Mouse (Mus musculus): ENCODE data around the gene Igsf9. TPM values are rescaled to one million over a fixed set of nuclear protein-coding genes. Genes with fewer than 3 reads are reported as not detected.
A peak's percentile ranks its signal among the peaks of the same experiment; 100 is the strongest.

Igsf9 gene
- total and polyA plus RNA-seq, 3 experiments, result 2.7 to 6.5 (median 6.0) TPM

- peak; percentile 81 for DNase-seq (ENCODE audit: extremely low read depth)
- Histone ChIP-seq H3K4me1 (ENCODE audit: control insufficient read depth in 1 of 2, insufficient read depth in 2 of 2) (peaks cover 15 to 39% of the 10 kb centered on the region in 2 experiments), H3K36me3 (replicated peaks in 1 of 2; ENCODE audit: control insufficient read depth in 1 of 2, insufficient read depth in 1 of 2, low read length in 1 of 2) (no peaks in the 10 kb centered on the region)
Observed at GRCm38 (mm10) chr1:172522524-172522923, 40.9 kb downstream of the Igsf9 start.

GRCm38 (mm10) chr1:172523699-172524101 lies 42.1 kb downstream of the Igsf9 start:
- TF ChIP-seq CTCF (conservative IDR thresholded peaks at IDR 0.05 in 1 of 2, IDR thresholded peaks at IDR 0.05 in 1 of 2; ENCODE audit: low read depth in 2 of 2, low read length in 2 of 2) (no peak), SMC3 (IDR thresholded peaks at IDR 0.05; ENCODE audit: low read depth, low read length) (no peak), POLR2AphosphoS2 (IDR thresholded peaks at IDR 0.05; ENCODE audit: low read depth, low read length) (no peak), TCF12 (IDR thresholded peaks at IDR 0.05; ENCODE audit: low read depth, low read length) (no peak), POLR2A (IDR thresholded peaks at IDR 0.05; ENCODE audit: low read depth, low read length) (no peak), MAX (IDR thresholded peaks at IDR 0.05; ENCODE audit: low read length) (peak; percentile 91), NRF1 (IDR thresholded peaks at IDR 0.05; ENCODE audit: low read depth, low read length) (no peak), MYC (IDR thresholded peaks at IDR 0.05; ENCODE audit: low read depth, low read length) (peak; percentile 73; the same call in 1 of the 2 replicates), RCOR1 (conservative IDR thresholded peaks at IDR 0.05; ENCODE audit: low read depth, low read length) (no peak), SIN3A (IDR thresholded peaks at IDR 0.05; ENCODE audit: low read length) (no peak), BHLHE40 (IDR thresholded peaks at IDR 0.05; ENCODE audit: low read depth, low read length) (peak; percentile 78), MAFK (IDR thresholded peaks at IDR 0.05; ENCODE audit: insufficient replicate concordance, low read length) (no peak), GABPA (IDR thresholded peaks at IDR 0.05; ENCODE audit: insufficient replicate concordance, low read depth, low read length) (no peak), ZC3H11A (IDR thresholded peaks at IDR 0.05; ENCODE audit: low read depth, low read length) (no peak), CHD2 (IDR thresholded peaks at IDR 0.05; ENCODE audit: low read length) (no peak)
- Histone ChIP-seq H3K36me3 (replicated peaks in 1 of 2; ENCODE audit: control insufficient read depth in 1 of 2, insufficient read depth in 1 of 2, low read length in 1 of 2) (no peaks in the 10 kb centered on the region), H3K4me2 (ENCODE audit: insufficient read depth, low read depth, poor library complexity, severe bottlenecking) (no peak overlapping the region), H3K27ac (ENCODE audit: insufficient read depth, low read depth) (no peak overlapping the region), H3K4me1 (ENCODE audit: control insufficient read depth in 1 of 2, insufficient read depth in 2 of 2) (peaks cover 15 to 42% of the 10 kb centered on the region in 2 experiments), H3K9ac (ENCODE audit: insufficient read depth, low read depth) (no peak overlapping the region), H3K27me3 (replicated peaks) (peaks cover 12% of the 10 kb centered on the region), H3K9me3 (replicated peaks; ENCODE audit: low read length) (no peaks in the 10 kb centered on the region), H3K4me3 (replicated peaks in 1 of 3; ENCODE audit: low read depth in 2 of 3, low read length in 2 of 3, poor library complexity in 1 of 3) (no peak overlapping the region), H3K79me2 (replicated peaks; ENCODE audit: control insufficient read depth, extremely low read depth, insufficient read depth, poor library complexity, severe bottlenecking) (no peaks in the 10 kb centered on the region)
- no peak for DNase-seq (ENCODE audit: extremely low read depth)
- in situ Hi-C loops (cut with MboI; ENCODE audit: low pct_ligation_motif_present, low pct_unique_long_range_greater_than_20kb, low sequenced_read_pairs), result no loop called here
- dilution Hi-C loops (cut with MboI; ENCODE audit: extremely low pct_ligation_motif_present, extremely low pct_unique_long_range_greater_than_20kb, low sequenced_read_pairs), result no loop called here

More at GRCm38 (mm10) chr1:172522524-172522923, 40.9 kb downstream of the Igsf9 start:
- Histone ChIP-seq H3K27ac (ENCODE audit: insufficient read depth, low read depth) (no peak overlapping the region; the same call in 1 of the 2 replicates), H3K4me3 (replicated peaks in 1 of 3; ENCODE audit: low read depth in 2 of 3, low read length in 2 of 3, poor library complexity in 1 of 3) (no peak overlapping the region), H3K9me3 (replicated peaks; ENCODE audit: low read length) (peaks cover 3% of the 10 kb centered on the region), H3K9ac (ENCODE audit: insufficient read depth, low read depth) (no peak overlapping the region), H3K79me2 (replicated peaks; ENCODE audit: control insufficient read depth, extremely low read depth, insufficient read depth, poor library complexity, severe bottlenecking) (no peaks in the 10 kb centered on the region), H3K4me2 (ENCODE audit: insufficient read depth, low read depth, poor library complexity, severe bottlenecking) (peak overlapping the region; percentile 21; the same call in 1 of the 2 replicates), H3K27me3 (replicated peaks) (peaks cover 11% of the 10 kb centered on the region)
- TF ChIP-seq RCOR1 (conservative IDR thresholded peaks at IDR 0.05; ENCODE audit: low read depth, low read length) (peak; percentile 80), MEF2A (IDR thresholded peaks at IDR 0.05; ENCODE audit: borderline replicate concordance, low read depth, low read length) (peak; percentile 90), IRF4 (IDR thresholded peaks at IDR 0.05; ENCODE audit: low read depth, low read length) (peak; percentile 90), POLR2AphosphoS2 (IDR thresholded peaks at IDR 0.05; ENCODE audit: low read depth, low read length) (no peak), MYC (IDR thresholded peaks at IDR 0.05; ENCODE audit: low read depth, low read length) (peak; percentile 75; the same call in 1 of the 2 replicates), E2F4 (IDR thresholded peaks at IDR 0.05; ENCODE audit: insufficient replicate concordance, low read depth, low read length) (no peak), GABPA (IDR thresholded peaks at IDR 0.05; ENCODE audit: insufficient replicate concordance, low read depth, low read length) (no peak), JUN (IDR thresholded peaks at IDR 0.05; ENCODE audit: insufficient read depth, low read depth, low read length) (peak; percentile 70; the same call in 1 of the 2 replicates), TBP (conservative IDR thresholded peaks at IDR 0.05; ENCODE audit: low read depth, low read length) (0 out of 2 replicates have a peak, but pooled peaks have one; percentile 46), MAZ (IDR thresholded peaks at IDR 0.05; ENCODE audit: low read depth, low read length) (0 out of 2 replicates have a peak, but pooled peaks have one; percentile 49), UBTF (IDR thresholded peaks at IDR 0.05; ENCODE audit: low read depth, low read length) (no peak), ETS1 (conservative IDR thresholded peaks at IDR 0.05; ENCODE audit: low read depth, low read length) (peak; percentile 83), USF2 (conservative IDR thresholded peaks at IDR 0.05; ENCODE audit: low read depth, low read length) (no peak), CHD1 (IDR thresholded peaks at IDR 0.05; ENCODE audit: low read depth, low read length) (peak; percentile 98), SMC3 (IDR thresholded peaks at IDR 0.05; ENCODE audit: low read depth, low read length) (no peak), ZC3H11A (IDR thresholded peaks at IDR 0.05; ENCODE audit: low read depth, low read length) (no peak), JUND (conservative IDR thresholded peaks at IDR 0.05; ENCODE audit: low read depth, low read length) (peak; percentile 64), PAX5 (IDR thresholded peaks at IDR 0.05; ENCODE audit: low read length) (no peak), ZKSCAN1 (IDR thresholded peaks at IDR 0.05; ENCODE audit: borderline replicate concordance, low read depth, low read length) (no peak), ZMIZ1 (IDR thresholded peaks at IDR 0.05; ENCODE audit: low read depth, low read length) (no peak), CHD2 (IDR thresholded peaks at IDR 0.05; ENCODE audit: low read length) (peak; percentile 61), MXI1 (IDR thresholded peaks at IDR 0.05; ENCODE audit: low read depth, low read length) (peak; percentile 65; the same call in 1 of the 2 replicates), MAFK (IDR thresholded peaks at IDR 0.05; ENCODE audit: insufficient replicate concordance, low read length) (no peak), BHLHE40 (IDR thresholded peaks at IDR 0.05; ENCODE audit: low read depth, low read length) (peak; percentile 61), TCF12 (IDR thresholded peaks at IDR 0.05; ENCODE audit: low read depth, low read length) (peak; percentile 95), NELFE (IDR thresholded peaks at IDR 0.05; ENCODE audit: low read depth, low read length) (no peak), MAX (IDR thresholded peaks at IDR 0.05; ENCODE audit: low read length) (peak; percentile 79; the same call in 1 of the 2 replicates), CTCF (conservative IDR thresholded peaks at IDR 0.05 in 1 of 2, IDR thresholded peaks at IDR 0.05 in 1 of 2; ENCODE audit: low read depth in 2 of 2, low read length in 2 of 2) (no peak), EP300 (IDR thresholded peaks at IDR 0.05; ENCODE audit: low read length) (peak; percentile 97), KAT2A (IDR thresholded peaks at IDR 0.05; ENCODE audit: insufficient replicate concordance, low read length) (no peak), SIN3A (IDR thresholded peaks at IDR 0.05; ENCODE audit: low read length) (peak; percentile 69), USF1 (IDR thresholded peaks at IDR 0.05; ENCODE audit: low read depth, low read length) (no peak), HCFC1 (IDR thresholded peaks at IDR 0.05; ENCODE audit: low read depth, low read length) (no peak), NRF1 (IDR thresholded peaks at IDR 0.05; ENCODE audit: low read depth, low read length) (no peak), POLR2A (IDR thresholded peaks at IDR 0.05; ENCODE audit: low read depth, low read length) (no peak), RAD21 (IDR thresholded peaks at IDR 0.05; ENCODE audit: low read depth, low read length) (no peak; the same call in none of the 2 replicates), ZNF384 (IDR thresholded peaks at IDR 0.05; ENCODE audit: low read depth, low read length) (no peak), ELF1 (IDR thresholded peaks at IDR 0.05; ENCODE audit: low read depth, low read length) (peak; percentile 48; the same call in 1 of the 2 replicates)
- in situ Hi-C loops (cut with MboI; ENCODE audit: low pct_ligation_motif_present, low pct_unique_long_range_greater_than_20kb, low sequenced_read_pairs) (no loop called here), dilution Hi-C loops (cut with MboI; ENCODE audit: extremely low pct_ligation_motif_present, extremely low pct_unique_long_range_greater_than_20kb, low sequenced_read_pairs) (no loop called here)

Measured in CH12.LX (cell line).